9 mouse cellular contexts compared by ENCODE assay signal in genomic region chrX:36796734-36797133, GRCm38 (mm10). TPM values are rescaled to one million over a fixed set of nuclear protein-coding genes. Genes with fewer than 3 reads are reported as not detected.
DNase-seq lines count a peak whose midpoint lies in the region; ATAC-seq and TF ChIP-seq lines count a peak whose summit lies in the region.
"Not testable (repeated sequence)": the region's sequence is repeated elsewhere in the genome, so short reads cannot be mapped to it uniquely, and the experiment has no call there.
"Had no signal": no experiment of that assay in that cellular context is flagged by ENCODE, and none has a peak within 500 bp of the region (broad histone marks: within the 10 kb centered on the region; RNA-seq: fewer than 3 reads in every experiment).

No protein-coding gene starts in this region.

- not testable (repeated sequence) for TF ChIP-seq EP300 in heart, adult 2 months (IDR thresholded peaks at IDR 0.05; ENCODE audit: insufficient read depth, low read depth, low read length); stomach, postnatal 0 days (optimal IDR thresholded peaks at IDR 0.05)

- H3K9ac ChIP-seq in embryonic facial prominence, embryonic 15.5 days = peak overlapping the region; percentile 58; the same call in 1 of the 2 replicates
- H3K9ac ChIP-seq in heart, adult 2 months (ENCODE audit: low read depth, low read length) = peak overlapping the region; percentile 66
- peak overlapping the region; percentile 70 for H3K9ac ChIP-seq in hindbrain, embryonic 15.5 days
- peak overlapping the region; percentile 74 for H3K9ac ChIP-seq in midbrain, embryonic 16.5 days (ENCODE audit: low read depth, low read length)
- not testable (repeated sequence) for H3K9ac ChIP-seq in stomach, postnatal 0 days (ENCODE audit: low read length)

- DNase-seq in G1E (ENCODE audit: low spot score); limb, embryonic 10.5 days (ENCODE audit: low spot score); lung, adult 2 months; stomach, postnatal 0 days (ENCODE audit: low spot score): not testable (repeated sequence)
- peak in 1 of 2 experiments; percentile 5 for DNase-seq in heart, adult 2 months

- ATAC-seq in G1E (ENCODE audit: extremely low read depth, insufficient number of reproducible peaks, low FRiP score, poor library complexity, severe bottlenecking); embryonic facial prominence, embryonic 15.5 days (ENCODE audit: insufficient number of reproducible peaks, low FRiP score, low TSS enrichment, low read depth); hindbrain, embryonic 15.5 days (ENCODE audit: low FRiP score, low read depth); midbrain, embryonic 16.5 days; stomach, postnatal 0 days (ENCODE audit: low FRiP score, low TSS enrichment): not testable (repeated sequence)

- WGBS in embryonic facial prominence, embryonic 15.5 days = 62% methylated on average over 8 of the region's 8 CpGs
- 29% methylated on average over 8 of the region's 8 CpGs for WGBS in heart, adult 2 months
- 65% methylated on average over 8 of the region's 8 CpGs for WGBS in hindbrain, embryonic 15.5 days
- 80% methylated on average over 8 of the region's 8 CpGs for WGBS in limb, embryonic 10.5 days
- WGBS in lung, adult 2 months = 64% methylated on average over 8 of the region's 8 CpGs
- 73% methylated on average over 8 of the region's 8 CpGs for WGBS in midbrain, embryonic 16.5 days
- 45% methylated on average over 8 of the region's 8 CpGs for WGBS in stomach, postnatal 0 days

- TF ChIP-seq POLR2A in heart, adult 2 months (IDR thresholded peaks at IDR 0.05; ENCODE audit: insufficient read depth, low read depth, low read length); lung, adult 2 months (IDR thresholded peaks at IDR 0.05; ENCODE audit: borderline replicate concordance, extremely low read depth, low read depth, low read length): not testable (repeated sequence)

- not testable (repeated sequence) for TF ChIP-seq CTCF in G1E (IDR thresholded peaks at IDR 0.05; ENCODE audit: low read depth, low read length); heart, adult 2 months (IDR thresholded peaks at IDR 0.05); lung, adult 2 months (IDR thresholded peaks at IDR 0.05; ENCODE audit: insufficient read depth, low read length); stomach, postnatal 0 days (IDR thresholded peaks at IDR 0.05; ENCODE audit: low read depth)

- H3K27me3 ChIP-seq in G1E (ENCODE audit: insufficient read depth, low read length); embryonic facial prominence, embryonic 15.5 days; heart, adult 2 months (ENCODE audit: control insufficient read depth, insufficient read depth, low read length); hindbrain, embryonic 15.5 days; limb, embryonic 10.5 days (ENCODE audit: low read depth, poor library complexity, severe bottlenecking); midbrain, embryonic 16.5 days (ENCODE audit: control insufficient read depth, insufficient read depth, low read depth, low read length); stomach, postnatal 0 days (ENCODE audit: control insufficient read depth, insufficient read depth, low read length): not testable (repeated sequence)

- H3K27ac ChIP-seq in embryonic facial prominence, embryonic 15.5 days (replicated peaks); limb, embryonic 10.5 days; midbrain, embryonic 16.5 days (ENCODE audit: low read length); stomach, postnatal 0 days (replicated peaks): not testable (repeated sequence)
- peak overlapping the region; percentile 93 for H3K27ac ChIP-seq in heart, adult 2 months
- peak overlapping the region; percentile 85 for H3K27ac ChIP-seq in hindbrain, embryonic 15.5 days (replicated peaks)

- peak overlapping the region; percentile 76 for H3K4me3 ChIP-seq in G1E (ENCODE audit: low read depth, low read length)
- H3K4me3 ChIP-seq in embryonic facial prominence, embryonic 15.5 days (replicated peaks) = peak overlapping the region; percentile 58
- H3K4me3 ChIP-seq in heart, adult 2 months = peak overlapping the region; percentile 62
- H3K4me3 ChIP-seq in hindbrain, embryonic 15.5 days = peak overlapping the region; percentile 65
- peak overlapping the region; percentile 63 for H3K4me3 ChIP-seq in limb, embryonic 10.5 days
- H3K4me3 ChIP-seq in lung, adult 2 months (replicated peaks; ENCODE audit: extremely low read depth, low read depth, low read length) = peak overlapping the region; percentile 90
- H3K4me3 ChIP-seq in midbrain, embryonic 16.5 days (ENCODE audit: low read depth, low read length) = peak overlapping the region; percentile 62
- peak overlapping the region; percentile 60 for H3K4me3 ChIP-seq in stomach, postnatal 0 days (ENCODE audit: low read depth, low read length)

- H3K36me3 ChIP-seq in G1E (replicated peaks) = peaks cover 20% of the 10 kb centered on the region
- H3K36me3 ChIP-seq in embryonic facial prominence, embryonic 15.5 days; heart, adult 2 months (ENCODE audit: control insufficient read depth, insufficient read depth, low read length); hindbrain, embryonic 15.5 days; midbrain, embryonic 16.5 days (ENCODE audit: control insufficient read depth, insufficient read depth, low read length); stomach, postnatal 0 days (ENCODE audit: control insufficient read depth, insufficient read depth, low read length): not testable (repeated sequence)
- H3K36me3 ChIP-seq in limb, embryonic 10.5 days = peaks cover 13% of the 10 kb centered on the region

- H3K9me3 ChIP-seq in G1E (replicated peaks); embryonic facial prominence, embryonic 15.5 days (replicated peaks); hindbrain, embryonic 15.5 days; limb, embryonic 10.5 days (replicated peaks); midbrain, embryonic 16.5 days (replicated peaks; ENCODE audit: control insufficient read depth, low read length, poor library complexity, severe bottlenecking); stomach, postnatal 0 days (ENCODE audit: control insufficient read depth, low read length): not testable (repeated sequence)

- H3K4me2 ChIP-seq in embryonic facial prominence, embryonic 15.5 days (replicated peaks) = peak overlapping the region; percentile 47
- peak overlapping the region; percentile 54 for H3K4me2 ChIP-seq in hindbrain, embryonic 15.5 days
- peak overlapping the region; percentile 54 for H3K4me2 ChIP-seq in midbrain, embryonic 16.5 days (ENCODE audit: low read length)
- H3K4me2 ChIP-seq in stomach, postnatal 0 days (replicated peaks; ENCODE audit: low read depth) = peak overlapping the region; percentile 52

- intact Hi-C loops in heart, adult 2 months (cut with DNase I) = loop anchor here (1.0 kb wide), 1 partner anchor 11 kb away; no protein-coding TSS in a partner anchor

- peaks cover 16% of the 10 kb centered on the region for H3K4me1 ChIP-seq in G1E (ENCODE audit: insufficient read depth, low read depth, low read length)
- not testable (repeated sequence) for H3K4me1 ChIP-seq in embryonic facial prominence, embryonic 15.5 days; heart, adult 2 months (ENCODE audit: control insufficient read depth, insufficient read depth, low read length); hindbrain, embryonic 15.5 days (replicated peaks); limb, embryonic 10.5 days; lung, adult 2 months (ENCODE audit: control insufficient read depth, insufficient read depth, low read length); midbrain, embryonic 16.5 days (ENCODE audit: control insufficient read depth, insufficient read depth, low read length); stomach, postnatal 0 days (replicated peaks; ENCODE audit: control insufficient read depth, insufficient read depth)

- H3K79me2 ChIP-seq in heart, adult 2 months (replicated peaks; ENCODE audit: control insufficient read depth, insufficient read depth, low read length) = not testable (repeated sequence)

RNA-seq across cellular contexts. Expression of gene Slc25a5, which starts 1.3 kb away (rescaled TPM):
- 364 and 370 TPM in 2 replicates for total RNA-seq in G1E (2014; fragmentation: Nextera tagmentation)
- total RNA-seq in G1E (2017) = 745 and 825 TPM in 2 replicates
- polyA plus RNA-seq in G1E (2012) = 30.0 and 36.2 TPM in 2 replicates
- 504 and 542 TPM in 2 replicates for polyA plus RNA-seq in embryonic facial prominence, embryonic 15.5 days (2015; fragmentation: Nextera tagmentation; extraction: Ambion mirVana)
- total RNA-seq in heart, adult 2 months (2021) = 100 to 1,000 TPM; 352 to 447 TPM
- polyA plus RNA-seq in heart, adult 2 months (2012; rRNA removed) = 425 and 550 TPM in 2 replicates
- 506 and 575 TPM in 2 replicates for polyA plus RNA-seq in hindbrain, embryonic 15.5 days (2015; fragmentation: Nextera tagmentation; extraction: Ambion mirVana)
- 728 and 870 TPM in 2 replicates for polyA plus RNA-seq in limb, embryonic 10.5 days (2016; fragmentation: Nextera tagmentation; extraction: Ambion mirVana)
- 299 and 343 TPM in 2 replicates for polyA plus RNA-seq in lung, adult 2 months (2012; rRNA removed)
- 408 and 436 TPM in 2 replicates for polyA plus RNA-seq in midbrain, embryonic 16.5 days (2015; fragmentation: Nextera tagmentation; extraction: Ambion mirVana)
- polyA plus RNA-seq in stomach, postnatal 0 days (2015; fragmentation: Nextera tagmentation; extraction: Ambion mirVana) = 1,050 and 1,122 TPM in 2 replicates

RNA-seq across cellular contexts. Expression of gene Slc25a43, which starts 53.3 kb away (rescaled TPM):
- 0.75 TPM in 1 of 2 replicates, not detected in the other for total RNA-seq in G1E (2014; fragmentation: Nextera tagmentation)
- total RNA-seq in G1E (2017) = not detected in 2 replicates
- 0.06 TPM in 1 of 2 replicates, not detected in the other for polyA plus RNA-seq in G1E (2012)
- 2.0 and 3.1 TPM in 2 replicates for polyA plus RNA-seq in embryonic facial prominence, embryonic 15.5 days (2015; fragmentation: Nextera tagmentation; extraction: Ambion mirVana)
- total RNA-seq in heart, adult 2 months (2021) = not detected
- 0.37 and 0.59 TPM in 2 replicates for polyA plus RNA-seq in heart, adult 2 months (2012; rRNA removed)
- polyA plus RNA-seq in hindbrain, embryonic 15.5 days (2015; fragmentation: Nextera tagmentation; extraction: Ambion mirVana) = 0.44 and 1.3 TPM in 2 replicates
- polyA plus RNA-seq in limb, embryonic 10.5 days (2016; fragmentation: Nextera tagmentation; extraction: Ambion mirVana) = 1.6 and 2.3 TPM in 2 replicates
- 3.1 and 3.4 TPM in 2 replicates for polyA plus RNA-seq in lung, adult 2 months (2012; rRNA removed)
- polyA plus RNA-seq in midbrain, embryonic 16.5 days (2015; fragmentation: Nextera tagmentation; extraction: Ambion mirVana) = 0.93 and 0.94 TPM in 2 replicates
- 1.4 and 1.6 TPM in 2 replicates for polyA plus RNA-seq in stomach, postnatal 0 days (2015; fragmentation: Nextera tagmentation; extraction: Ambion mirVana)
- total RNA-seq: left cerebral cortex, postnatal 4 days had no signal
